Mouse (Mus musculus) CH12.LX (cell line): ENCODE results near the gene Zfp827. TPM values are rescaled to one million over a fixed set of nuclear protein-coding genes. Genes with fewer than 3 reads are reported as not detected.
A peak's percentile ranks its signal among the peaks of the same experiment; 100 is the strongest.

Experiments used
- DNase-seq: peaks from one replicate; pipeline ENCODE4 v3.0.0-alpha.2; 2013; ENCODE audit errors: extremely low read depth
- H3K27ac ChIP-seq: 2 replicates; pipeline ENCODE4 v1.5.1; 2012; ENCODE audit warnings: low read depth, mild to moderate bottlenecking, control low read depth, moderate library complexity; ENCODE audit not compliant: insufficient read depth
- H3K27me3 ChIP-seq: replicated peaks from 2 replicates; pipeline ENCODE3; 2012; ENCODE audit warnings: inconsistent platforms
- H3K36me3 ChIP-seq, 2 experiments: replicated peaks in 1 of 2; 2 replicates each; pipeline versions ENCODE3 to v1.6.1; 2012; ENCODE audit warnings: inconsistent platforms in 1 of 2, low read length in 1 of 2, mild to moderate bottlenecking in 1 of 2, mixed read lengths in 1 of 2, moderate library complexity in 1 of 2; ENCODE audit not compliant: control insufficient read depth in 1 of 2, insufficient read depth in 1 of 2
- H3K4me1 ChIP-seq, 2 experiments: 2 replicates each; pipeline ENCODE4 v1.6.1; 2012; ENCODE audit warnings: inconsistent platforms in 1 of 2, moderate library complexity in 1 of 2; ENCODE audit not compliant: insufficient read depth in 2 of 2, control insufficient read depth in 1 of 2
- H3K4me2 ChIP-seq: 2 replicates; pipeline ENCODE4 v1.6.1; 2012; ENCODE audit warnings: low read depth, mild to moderate bottlenecking, control low read depth; ENCODE audit not compliant: poor library complexity, insufficient read depth, severe bottlenecking
- H3K4me3 ChIP-seq, 3 experiments: fragments of 150-350 bp in 1 of 3; sonication (generic) in 1 of 3; replicated peaks in 1 of 3; 2 replicates each; pipeline versions ENCODE3 to v1.5.1; 2011 to 2012; ENCODE audit warnings: low read depth in 2 of 3, low read length in 2 of 3, mild to moderate bottlenecking in 2 of 3, moderate library complexity in 2 of 3, control low read depth in 1 of 3, improper control_type of control experiment in 1 of 3, inconsistent platforms in 1 of 3, mixed read lengths in 1 of 3; ENCODE audit not compliant: poor library complexity in 1 of 3
- H3K79me2 ChIP-seq: replicated peaks from 2 replicates; pipeline ENCODE4 v1.6.1; 2012; ENCODE audit warnings: mild to moderate bottlenecking, moderate library complexity; ENCODE audit not compliant: control insufficient read depth, poor library complexity, insufficient read depth, severe bottlenecking; ENCODE audit errors: extremely low read depth
- H3K9ac ChIP-seq: 2 replicates; pipeline ENCODE4 v1.6.1; 2012; ENCODE audit warnings: low read depth, mild to moderate bottlenecking, control low read depth, moderate library complexity; ENCODE audit not compliant: insufficient read depth
- H3K9me3 ChIP-seq: replicated peaks from 2 replicates; pipeline ENCODE3; 2012; ENCODE audit warnings: low read length, inconsistent platforms, mixed read lengths
- BHLHE40 ChIP-seq: IDR thresholded peaks from 2 replicates; pipeline ENCODE4 v1.6.1; 2011; ENCODE audit warnings: mild to moderate bottlenecking, low read depth, low read length, improper control_type of control experiment
- CTCF ChIP-seq, 2 experiments: IDR thresholded peaks in 1 of 2; conservative IDR thresholded peaks in 1 of 2; 2 replicates each; pipeline ENCODE4 v1.5.1; 2011 to 2012; ENCODE audit warnings: low read depth in 2 of 2, low read length in 2 of 2, improper control_type of control experiment in 1 of 2, inconsistent platforms in 1 of 2, mild to moderate bottlenecking in 1 of 2, moderate library complexity in 1 of 2
- E2F4 ChIP-seq: IDR thresholded peaks from 2 replicates; pipeline ENCODE4 v1.6.1; 2011; ENCODE audit warnings: low read depth, low read length, improper control_type of control experiment; ENCODE audit not compliant: insufficient replicate concordance
- ELF1 ChIP-seq: IDR thresholded peaks from 2 replicates; pipeline ENCODE4 v1.6.1; 2014; ENCODE audit warnings: low read depth, mild to moderate bottlenecking, inconsistent platforms, low read length, improper control_type of control experiment
- ETS1 ChIP-seq: conservative IDR thresholded peaks from 2 replicates; pipeline ENCODE4 v1.6.1; 2012; ENCODE audit warnings: low read depth, mild to moderate bottlenecking, inconsistent platforms, low read length, improper control_type of control experiment, moderate library complexity
- GABPA ChIP-seq: IDR thresholded peaks from 2 replicates; pipeline ENCODE4 v1.6.1; 2012; ENCODE audit warnings: low read depth, low read length, improper control_type of control experiment, inconsistent platforms; ENCODE audit not compliant: insufficient replicate concordance
- HCFC1 ChIP-seq: IDR thresholded peaks from 2 replicates; pipeline ENCODE4 v1.6.1; 2012; ENCODE audit warnings: low read depth, mild to moderate bottlenecking, inconsistent platforms, low read length, improper control_type of control experiment
- JUN ChIP-seq: IDR thresholded peaks from 2 replicates; pipeline ENCODE4 v1.6.1; 2011; ENCODE audit warnings: low read depth, mild to moderate bottlenecking, low read length, improper control_type of control experiment, moderate library complexity; ENCODE audit not compliant: insufficient read depth
- KAT2A ChIP-seq: IDR thresholded peaks from 2 replicates; pipeline ENCODE4 v1.6.1; 2012; ENCODE audit warnings: low read length, improper control_type of control experiment, inconsistent platforms; ENCODE audit not compliant: insufficient replicate concordance
- MAX ChIP-seq: IDR thresholded peaks from 2 replicates; pipeline ENCODE4 v1.6.1; 2011; ENCODE audit warnings: low read length, improper control_type of control experiment
- MAZ ChIP-seq: IDR thresholded peaks from 2 replicates; pipeline ENCODE4 v1.6.1; 2012; ENCODE audit warnings: low read depth, mild to moderate bottlenecking, inconsistent platforms, low read length, improper control_type of control experiment, moderate library complexity
- MEF2A ChIP-seq: IDR thresholded peaks from 2 replicates; pipeline ENCODE4 v1.6.1; 2014; ENCODE audit warnings: low read depth, mild to moderate bottlenecking, inconsistent platforms, low read length, improper control_type of control experiment, borderline replicate concordance
- MXI1 ChIP-seq: IDR thresholded peaks from 2 replicates; pipeline ENCODE4 v1.6.1; 2011; ENCODE audit warnings: mild to moderate bottlenecking, low read depth, low read length, improper control_type of control experiment
- MYC ChIP-seq: IDR thresholded peaks from 2 replicates; pipeline ENCODE4 v1.6.1; 2011; ENCODE audit warnings: low read depth, mild to moderate bottlenecking, improper control_type of control experiment, low read length
- NELFE ChIP-seq: IDR thresholded peaks from 2 replicates; pipeline ENCODE4 v1.6.1; 2011; ENCODE audit warnings: low read depth, low read length, improper control_type of control experiment
- NRF1 ChIP-seq: IDR thresholded peaks from 2 replicates; pipeline ENCODE4 v1.6.1; 2014; ENCODE audit warnings: low read depth, mild to moderate bottlenecking, inconsistent platforms, low read length, improper control_type of control experiment, moderate library complexity
- POLR2AphosphoS2 ChIP-seq: IDR thresholded peaks from 2 replicates; pipeline ENCODE4 v1.6.1; 2011; ENCODE audit warnings: low read depth, low read length, improper control_type of control experiment
- RAD21 ChIP-seq: IDR thresholded peaks from 2 replicates; pipeline ENCODE4 v1.6.1; 2011; ENCODE audit warnings: low read depth, mild to moderate bottlenecking, low read length, improper control_type of control experiment, moderate library complexity
- SIN3A ChIP-seq: IDR thresholded peaks from 2 replicates; pipeline ENCODE4 v1.6.1; 2012; ENCODE audit warnings: low read length, improper control_type of control experiment, inconsistent platforms
- SMC3 ChIP-seq: IDR thresholded peaks from 2 replicates; pipeline ENCODE4 v1.6.1; 2011; ENCODE audit warnings: low read depth, low read length, improper control_type of control experiment
- TBP ChIP-seq: conservative IDR thresholded peaks from 2 replicates; pipeline ENCODE4 v1.6.1; 2011; ENCODE audit warnings: low read depth, low read length, improper control_type of control experiment
- UBTF ChIP-seq: IDR thresholded peaks from 2 replicates; pipeline ENCODE4 v1.6.1; 2012; ENCODE audit warnings: low read depth, mild to moderate bottlenecking, inconsistent platforms, low read length, improper control_type of control experiment, moderate library complexity
- USF1 ChIP-seq: IDR thresholded peaks from 2 replicates; pipeline ENCODE4 v1.6.1; 2014; ENCODE audit warnings: low read depth, mild to moderate bottlenecking, inconsistent platforms, low read length, improper control_type of control experiment
- USF2 ChIP-seq: conservative IDR thresholded peaks from 2 replicates; pipeline ENCODE4 v1.6.1; 2011; ENCODE audit warnings: low read depth, low read length, improper control_type of control experiment
- dilution Hi-C: fragments of 300-500 bp; cut with MboI; formaldehyde crosslinking; loops from 2 replicates; pipeline ENCODE4 v1.14.3; 2020; ENCODE audit warnings: low sequenced_read_pairs; ENCODE audit not compliant: extremely low pct_unique_long_range_greater_than_20kb, extremely low pct_ligation_motif_present
- in situ Hi-C: fragments of 300-500 bp; cut with MboI; formaldehyde crosslinking; loops from 3 replicates; pipeline ENCODE4 v1.14.3; 2019; ENCODE audit warnings: low sequenced_read_pairs, low pct_ligation_motif_present, low pct_unique_long_range_greater_than_20kb, mixed read lengths
- polyA plus RNA-seq: library from polyadenylated mRNA; unstranded; fragments of >175 nt; gene quantifications from 2 replicates; pipeline ENCODE4 v1.2.1, GENCODE M21; 2012; ENCODE audit warnings: low read depth; ENCODE audit not compliant: insufficient read length
- total RNA-seq, 2 experiments: library from RNA; depleted of rRNA; stranded (reverse); fragments of 300-350 nt in 1 of 2; fragments of >200 nt in 1 of 2; gene quantifications; 2 replicates each; pipeline ENCODE4 v1.2.3; 2012 to 2014

Gene Zfp827
- total and polyA plus RNA-seq, 3 experiments = 4.3 to 11.1 (median 7.8) TPM

- DNase-seq = no peak
- Histone ChIP-seq H3K9me3 (no peaks in the 10 kb centered on the region), H3K4me2 (no peak overlapping the region), H3K27me3 (no peaks in the 10 kb centered on the region), H3K79me2 (peaks cover 55% of the 10 kb centered on the region), H3K27ac (no peak overlapping the region), H3K36me3 (peaks cover 35 to 86% of the 10 kb centered on the region in 2 experiments), H3K9ac (no peak overlapping the region), H3K4me3 (no peak overlapping the region), H3K4me1 (peaks cover 2 to 28% of the 10 kb centered on the region in 2 experiments; a peak in 3 of 4 replicates)
- dilution Hi-C loops = no loop called here
- TF ChIP-seq SMC3 (no peak), MYC (no peak), NRF1 (no peak), HCFC1 (no peak), MXI1 (no peak), NELFE (no peak), USF1 (no peak), MEF2A (no peak), ELF1 (no peak), SIN3A (no peak), TBP (no peak), BHLHE40 (no peak), USF2 (no peak), POLR2AphosphoS2 (no peak), MAZ (no peak), GABPA (no peak), MAX (no peak), ETS1 (no peak), E2F4 (no peak)
- in situ Hi-C loops = no loop called here
Observed at GRCm38 (mm10) chr8:79057179-79057578, 28.9 kb downstream of the Zfp827 start.

GRCm38 (mm10) chr8:79059361-79059760 is 31.1 kb downstream of the Zfp827 start:
- Histone ChIP-seq H3K36me3 (peaks cover 41 to 85% of the 10 kb centered on the region in 2 experiments), H3K9ac (no peak overlapping the region), H3K9me3 (no peaks in the 10 kb centered on the region), H3K27ac (no peak overlapping the region), H3K4me2 (no peak overlapping the region), H3K4me1 (peaks cover 2 to 26% of the 10 kb centered on the region in 2 experiments; a peak in 3 of 4 replicates), H3K4me3 (no peak overlapping the region), H3K27me3 (no peaks in the 10 kb centered on the region), H3K79me2 (peaks cover 41% of the 10 kb centered on the region)
- dilution Hi-C loops = no loop called here
- in situ Hi-C loops = no loop called here
- DNase-seq = peak; percentile 20
- TF ChIP-seq SIN3A (no peak), CTCF (conservative IDR thresholded peaks at IDR 0.05 in 1 of 2, IDR thresholded peaks at IDR 0.05 in 1 of 2; ENCODE audit: low read depth in 2 of 2, low read length in 2 of 2) (0 out of 4 replicates have a peak, but pooled peaks of 1 of the 2 experiments have one; percentile 3), RAD21 (no peak; the same call in 1 of the 2 replicates), BHLHE40 (peak; percentile 34), USF1 (no peak), KAT2A (no peak), JUN (no peak), E2F4 (no peak), UBTF (no peak)
